Mouse (Mus musculus) C2C12 (cell line): ENCODE data around the gene Igfbp1. TPM values are rescaled to one million over a fixed set of nuclear protein-coding genes. Genes with fewer than 3 reads are reported as not detected.
"Not testable (repeated sequence)": the region's sequence is repeated elsewhere in the genome, so short reads cannot be mapped to it uniquely, and the experiment has no call there.

Experiments used
- H3K27me3 ChIP-seq: one replicate; pipeline ENCODE4 v1.6.1; 2011; ENCODE audit not compliant: control insufficient read depth, insufficient read depth, insufficient read length
- H3K36me3 ChIP-seq: one replicate; pipeline ENCODE4 v1.6.1; 2011; ENCODE audit not compliant: control insufficient read depth, insufficient read depth
- H3K4me3 ChIP-seq: one replicate; pipeline ENCODE4 v1.5.1; 2011; ENCODE audit warnings: mild to moderate bottlenecking, control low read depth; ENCODE audit not compliant: poor library complexity, insufficient read depth, severe bottlenecking
- H3K79me2 ChIP-seq: one replicate; pipeline ENCODE4 v1.6.1; 2011; ENCODE audit not compliant: control insufficient read depth, insufficient read depth
- H3K79me3 ChIP-seq: one replicate; pipeline ENCODE4 v1.6.1; 2011; ENCODE audit warnings: low read depth, control low read depth
- H3ac ChIP-seq: one replicate; pipeline ENCODE3; 2011; ENCODE audit warnings: low read depth; ENCODE audit not compliant: control insufficient read depth, insufficient read length
- CEBPB ChIP-seq: IDR thresholded peaks from one replicate; pipeline ENCODE4 v1.6.1; 2011; ENCODE audit warnings: low read depth, mild to moderate bottlenecking, control low read depth, moderate library complexity
- CTCF ChIP-seq: IDR thresholded peaks from one replicate; pipeline ENCODE4 v1.5.1; 2011; ENCODE audit not compliant: control insufficient read depth, insufficient read depth, insufficient read length
- FOSL1 ChIP-seq: IDR thresholded peaks from one replicate; pipeline ENCODE4 v1.8.0; 2011; ENCODE audit warnings: mild to moderate bottlenecking, low read length; ENCODE audit not compliant: poor library complexity, insufficient read depth, severe bottlenecking
- MAX ChIP-seq: IDR thresholded peaks from one replicate; pipeline ENCODE4 v1.6.1; 2011; ENCODE audit warnings: mild to moderate bottlenecking, control low read depth
- MYOD1 ChIP-seq: IDR thresholded peaks from one replicate; pipeline ENCODE4 v1.6.1; 2011; ENCODE audit warnings: low read depth; ENCODE audit not compliant: control insufficient read depth, insufficient read length
- MYOG ChIP-seq: IDR thresholded peaks from one replicate; pipeline ENCODE4 v1.6.1; 2011; ENCODE audit not compliant: control insufficient read depth, insufficient read length; ENCODE audit errors: extremely low read depth
- USF1 ChIP-seq: IDR thresholded peaks from one replicate; pipeline ENCODE4 v1.6.1; 2011; ENCODE audit warnings: low read depth, mild to moderate bottlenecking, control low read depth, moderate library complexity
- polyA plus RNA-seq: library from polyadenylated mRNA; unstranded; fragments of >200 nt; fragmentation: generic; extraction: Trizol; gene quantifications from one replicate; pipeline ENCODE4 v1.2.1, GENCODE M21; 2012; ENCODE audit warnings: missing spikeins

The Igfbp1 gene
- polyA plus RNA-seq, 1 experiment: not detected

DNA sequence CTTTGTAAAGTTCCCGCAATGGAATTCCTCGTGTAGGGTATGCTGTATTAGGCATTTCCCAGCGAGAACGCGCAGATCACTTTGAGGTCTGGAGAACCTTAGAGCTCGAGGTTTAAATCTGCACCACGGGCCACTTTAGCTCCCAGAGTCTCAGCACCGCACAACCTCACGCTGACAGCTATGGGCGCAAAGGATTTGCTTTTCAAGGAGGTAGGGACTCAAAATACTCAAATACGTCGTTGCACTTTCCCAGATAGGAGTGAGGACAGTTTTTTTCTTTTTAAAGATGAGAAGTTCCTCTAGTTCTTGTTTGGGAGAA, 16.7 kb downstream of the Igfbp1 start:
- H3K79me2 ChIP-seq: no peaks in the 10 kb centered on the region
- no peaks in the 10 kb centered on the region for H3K36me3 ChIP-seq
- no peak overlapping the region for H3K4me3 ChIP-seq
- no peaks in the 10 kb centered on the region for H3K79me3 ChIP-seq
- no peak for TF ChIP-seq MAX
- no peak for TF ChIP-seq FOSL1
- no peak for TF ChIP-seq MYOD1
- TF ChIP-seq CEBPB: no peak
- peaks cover 6% of the 10 kb centered on the region for H3K27me3 ChIP-seq
- H3ac ChIP-seq: no peak overlapping the region

DNA sequence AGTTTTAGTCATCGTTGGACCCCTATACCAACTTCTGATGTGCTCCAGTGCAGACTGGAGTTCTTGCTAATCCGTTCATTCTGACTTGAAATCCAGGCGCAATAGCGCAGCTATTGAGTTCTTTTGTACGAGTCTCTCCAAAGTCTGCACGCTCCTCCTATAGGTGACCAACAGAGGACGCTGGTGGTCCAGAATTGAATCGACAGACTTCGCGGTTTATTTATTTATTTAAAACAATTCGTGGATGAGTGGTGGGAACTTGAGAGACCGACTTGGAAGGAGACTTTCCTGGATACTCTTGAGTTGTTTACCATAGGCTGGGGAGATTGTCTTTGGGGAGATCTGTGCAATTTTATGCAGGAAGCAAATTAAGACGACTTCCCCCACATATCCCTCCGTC, 17.2 kb downstream of the Igfbp1 start:
- no peaks in the 10 kb centered on the region for H3K79me2 ChIP-seq
- H3K36me3 ChIP-seq: no peaks in the 10 kb centered on the region
- no peaks in the 10 kb centered on the region for H3K79me3 ChIP-seq
- TF ChIP-seq FOSL1: no peak
- no peak overlapping the region for H3K4me3 ChIP-seq
- peaks cover 6% of the 10 kb centered on the region for H3K27me3 ChIP-seq
- H3ac ChIP-seq: no peak overlapping the region

DNA sequence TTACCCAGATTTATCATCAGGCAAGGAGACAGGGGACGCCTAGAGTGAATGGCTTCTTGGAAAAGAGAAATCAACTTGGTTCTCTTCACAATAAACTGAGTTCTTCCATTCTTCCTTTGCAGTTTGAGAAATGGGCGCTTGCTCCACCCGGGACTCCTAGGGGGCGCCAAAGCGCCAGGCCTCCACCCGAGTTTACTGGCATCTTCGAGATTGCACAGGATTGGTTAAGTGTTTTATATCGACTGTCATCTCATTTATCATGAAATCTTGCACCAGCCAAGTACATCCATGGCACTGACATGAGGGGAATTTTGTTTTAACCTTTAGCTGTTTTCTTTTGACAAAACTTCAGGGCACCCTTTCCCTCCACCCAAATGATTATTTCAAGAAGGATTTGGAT, 18.1 kb downstream of the Igfbp1 start:
- Histone ChIP-seq H3K27me3 (peaks cover 6% of the 10 kb centered on the region), H3K4me3 (no peak overlapping the region)
- TF ChIP-seq CEBPB (no peak), CTCF (no peak), MAX (no peak), MYOG (no peak)

DNA sequence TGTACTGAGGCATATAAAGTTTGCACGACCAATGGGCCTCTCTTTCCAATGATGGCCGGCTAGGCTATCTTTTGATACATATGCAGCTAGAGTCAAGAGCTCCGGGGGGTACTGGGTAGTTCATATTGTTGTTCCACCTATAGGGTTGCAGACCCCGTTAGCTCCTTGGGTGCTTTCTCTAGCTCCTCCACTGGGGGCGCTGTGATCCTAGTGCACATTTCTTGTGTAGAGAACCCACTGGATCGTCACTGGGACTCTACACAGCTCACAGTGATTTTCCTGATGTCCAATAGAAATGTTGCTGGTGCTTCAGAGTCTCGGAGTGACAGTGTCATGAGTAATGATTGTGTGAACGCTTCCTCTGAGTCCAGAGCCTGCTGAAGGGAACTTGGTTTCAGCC, 24.2 kb downstream of the Igfbp1 start:
- not testable (repeated sequence) for H3K79me3 ChIP-seq, H3K4me3 ChIP-seq, H3K36me3 ChIP-seq, H3K79me2 ChIP-seq, H3ac ChIP-seq, H3K27me3 ChIP-seq

More for the DNA sequence above, 18.1 kb downstream of the Igfbp1 start:
- H3K79me3 ChIP-seq: no peaks in the 10 kb centered on the region
- no peaks in the 10 kb centered on the region for H3K79me2 ChIP-seq
- no peaks in the 10 kb centered on the region for H3K36me3 ChIP-seq
- no peak overlapping the region for H3ac ChIP-seq

DNA sequence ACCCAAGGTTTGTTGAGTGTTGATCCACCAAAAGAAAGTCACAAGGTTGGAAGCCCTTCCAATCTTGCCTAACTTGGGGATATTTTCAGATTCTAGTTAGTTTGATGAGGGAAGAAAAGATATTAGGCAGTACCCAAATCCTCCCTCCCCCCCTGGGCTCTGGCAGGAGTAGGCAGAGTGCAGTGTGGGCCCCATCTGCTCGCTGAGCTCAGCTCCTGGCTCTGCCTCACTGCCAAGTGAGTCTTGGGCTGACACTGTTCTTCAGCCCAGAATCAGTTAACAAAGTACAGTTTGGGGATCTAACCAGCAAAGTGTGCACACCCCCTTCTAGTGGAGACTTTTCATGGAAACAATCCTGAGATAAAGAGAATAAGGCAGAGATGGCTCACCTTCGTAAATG, 28.6 kb downstream of the Igfbp1 start:
- TF ChIP-seq CEBPB (no peak), MYOD1 (no peak), CTCF (no peak), FOSL1 (no peak), USF1 (no peak), MYOG (no peak), MAX (no peak)
- no peaks in the 10 kb centered on the region for H3K36me3 ChIP-seq
- H3ac ChIP-seq: no peak overlapping the region
- H3K79me3 ChIP-seq: no peaks in the 10 kb centered on the region
- H3K79me2 ChIP-seq: no peaks in the 10 kb centered on the region
- H3K4me3 ChIP-seq: no peak overlapping the region
- no peaks in the 10 kb centered on the region for H3K27me3 ChIP-seq

DNA sequence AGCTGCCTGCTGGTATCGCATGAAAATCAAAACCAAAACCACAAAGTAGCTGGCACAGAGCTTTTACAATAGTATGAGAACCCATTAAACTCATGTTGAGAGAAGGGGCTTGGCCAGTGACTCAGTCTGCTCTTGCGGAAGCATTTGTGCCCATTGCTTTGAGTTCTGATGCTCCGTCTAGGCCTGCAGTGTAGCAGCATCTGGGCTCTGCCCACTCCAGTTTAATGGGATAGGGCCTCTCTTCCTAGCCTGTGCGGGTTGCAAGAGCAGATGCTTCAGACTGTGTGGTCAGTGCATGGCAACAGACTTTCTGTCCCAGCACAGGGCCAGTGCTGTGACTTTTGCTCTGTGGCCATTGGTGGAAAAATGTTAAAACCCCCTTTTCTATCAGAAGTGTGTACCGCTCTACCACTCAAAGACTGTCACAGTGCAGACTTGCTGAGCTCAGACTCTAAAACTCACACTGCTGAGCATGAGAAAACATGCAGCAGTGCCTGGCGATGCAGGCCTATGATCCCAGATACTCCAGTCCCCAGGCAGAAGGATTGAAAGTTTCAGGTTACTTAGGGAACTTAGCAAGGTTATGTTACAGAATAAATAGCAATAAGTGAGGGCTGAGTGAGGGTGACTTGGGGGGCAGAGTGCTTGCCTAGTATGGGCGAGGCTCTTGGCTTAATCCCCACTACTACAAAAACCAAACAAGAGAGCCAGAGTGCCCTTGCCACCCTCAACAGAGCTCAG, 29.4 kb downstream of the Igfbp1 start:
- Histone ChIP-seq H3K79me2 (no peaks in the 10 kb centered on the region), H3ac (no peak overlapping the region), H3K27me3 (no peaks in the 10 kb centered on the region), H3K79me3 (no peaks in the 10 kb centered on the region), H3K4me3 (no peak overlapping the region), H3K36me3 (no peaks in the 10 kb centered on the region)
- TF ChIP-seq MYOG: no peak
- no peak for TF ChIP-seq USF1
- no peak for TF ChIP-seq MYOD1
- TF ChIP-seq CTCF: no peak
- no peak for TF ChIP-seq CEBPB
- TF ChIP-seq FOSL1: no peak
- TF ChIP-seq MAX: no peak
